Mouse (Mus musculus): ENCODE measurements around the gene Actr6. TPM values are rescaled to one million over a fixed set of nuclear protein-coding genes. Genes with fewer than 3 reads are reported as not detected.

The Actr6 gene
- polyA plus RNA-seq, 1 experiment from 2014 or later: 29.6 TPM

DNA sequence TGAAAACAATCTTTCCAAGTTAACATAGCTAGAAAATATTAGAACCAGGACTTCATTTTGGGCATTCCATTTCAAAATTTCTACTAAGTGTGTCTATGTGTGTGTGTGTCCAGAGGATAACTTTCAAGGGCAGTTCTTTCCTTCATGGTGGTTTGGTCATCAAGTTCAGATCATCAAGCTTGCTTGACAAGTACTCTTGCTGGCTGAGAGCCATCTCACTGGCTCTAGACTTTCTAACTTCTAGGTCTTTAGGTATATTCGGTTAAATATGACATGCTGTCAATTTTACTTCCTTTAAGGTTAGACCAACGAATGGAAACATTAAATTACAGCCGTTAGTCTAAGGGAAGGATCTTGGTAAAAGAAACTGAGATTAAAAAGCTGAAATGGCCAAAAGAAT is 12.2 kb upstream of the Actr6 start:
- Histone ChIP-seq H3K36me3 (ENCODE audit: control insufficient read depth, insufficient read depth, low read length) (no peaks in the 10 kb centered on the region), H3K27ac (ENCODE audit: low read depth, low read length) (no peak overlapping the region), H3K27me3 (ENCODE audit: control insufficient read depth, insufficient read depth, low read length) (no peaks in the 10 kb centered on the region), H3K9ac (ENCODE audit: low read depth, low read length) (no peak overlapping the region), H3K4me3 (ENCODE audit: low read depth, low read length) (peak overlapping the region; percentile 93), H3K4me2 (peak overlapping the region; percentile 60), H3K4me1 (ENCODE audit: control insufficient read depth, insufficient read depth, low read length) (no peaks in the 10 kb centered on the region), H3K9me3 (replicated peaks; ENCODE audit: control insufficient read depth, low read length) (no peaks in the 10 kb centered on the region)
- WGBS (ENCODE audit: insufficient replicate concordance): 24% methylated on average over 3 of the region's 3 CpGs
- no peak for ATAC-seq (replicated peaks; ENCODE audit: insufficient number of reproducible peaks, low FRiP score, low TSS enrichment)

DNA sequence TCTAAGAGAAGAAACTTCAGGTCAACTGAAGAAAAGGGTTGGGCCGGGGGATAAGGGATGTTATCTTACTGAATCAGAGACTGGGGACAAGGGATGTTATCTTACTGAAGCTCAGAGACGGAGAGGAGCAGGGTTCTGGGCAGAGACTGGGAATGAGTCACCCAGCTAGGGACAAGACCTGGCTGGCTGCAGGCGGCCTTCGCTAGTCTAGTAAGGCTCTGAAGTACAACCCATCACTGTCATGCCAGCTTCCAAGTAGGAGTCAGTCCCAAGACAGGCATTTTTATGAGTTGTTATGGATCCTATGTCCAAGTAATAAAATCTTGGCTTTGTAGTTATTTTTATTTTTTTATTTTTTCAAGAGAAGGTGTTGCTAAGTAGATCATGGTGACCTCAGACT is 11.2 kb upstream of the Actr6 start:
- Histone ChIP-seq H3K27ac (ENCODE audit: low read depth, low read length) (no peak overlapping the region), H3K27me3 (ENCODE audit: control insufficient read depth, insufficient read depth, low read length) (no peaks in the 10 kb centered on the region), H3K9ac (ENCODE audit: low read depth, low read length) (no peak overlapping the region), H3K36me3 (ENCODE audit: control insufficient read depth, insufficient read depth, low read length) (no peaks in the 10 kb centered on the region), H3K4me2 (no peak overlapping the region), H3K4me1 (ENCODE audit: control insufficient read depth, insufficient read depth, low read length) (no peaks in the 10 kb centered on the region), H3K9me3 (replicated peaks; ENCODE audit: control insufficient read depth, low read length) (no peaks in the 10 kb centered on the region), H3K4me3 (ENCODE audit: low read depth, low read length) (no peak overlapping the region)
- WGBS (ENCODE audit: insufficient replicate concordance): 72% methylated on average over 4 of the region's 4 CpGs
- no peak for ATAC-seq (replicated peaks; ENCODE audit: insufficient number of reproducible peaks, low FRiP score, low TSS enrichment)

DNA sequence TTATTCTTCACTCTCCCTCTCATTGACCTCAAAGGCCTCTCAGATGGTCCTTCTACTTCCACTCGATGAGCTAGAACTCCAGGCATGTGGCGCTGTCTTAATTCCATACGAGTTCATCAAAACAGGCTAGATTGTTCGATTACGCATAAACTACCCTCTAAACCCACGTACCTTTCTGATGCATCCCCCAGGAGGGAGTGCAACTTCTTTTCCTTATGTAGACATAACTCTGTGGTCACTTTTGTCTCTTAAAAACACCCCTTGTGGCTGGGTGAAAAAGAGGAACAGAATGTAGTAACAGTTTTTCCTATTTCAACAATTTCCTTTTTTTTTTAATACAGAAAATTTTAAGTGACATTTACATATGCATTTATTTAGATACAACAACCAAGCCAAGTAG is 8.9 kb upstream of the Actr6 start:
- Histone ChIP-seq H3K4me2 (no peak overlapping the region), H3K27ac (ENCODE audit: low read depth, low read length) (no peak overlapping the region), H3K9me3 (replicated peaks; ENCODE audit: control insufficient read depth, low read length) (no peaks in the 10 kb centered on the region), H3K4me1 (ENCODE audit: control insufficient read depth, insufficient read depth, low read length) (no peaks in the 10 kb centered on the region), H3K4me3 (ENCODE audit: low read depth, low read length) (no peak overlapping the region), H3K36me3 (ENCODE audit: control insufficient read depth, insufficient read depth, low read length) (no peaks in the 10 kb centered on the region), H3K27me3 (ENCODE audit: control insufficient read depth, insufficient read depth, low read length) (no peaks in the 10 kb centered on the region), H3K9ac (ENCODE audit: low read depth, low read length) (no peak overlapping the region)
- WGBS (ENCODE audit: insufficient replicate concordance): 79% methylated on average over 6 of the region's 6 CpGs
- ATAC-seq (replicated peaks; ENCODE audit: insufficient number of reproducible peaks, low FRiP score, low TSS enrichment): no peak

DNA sequence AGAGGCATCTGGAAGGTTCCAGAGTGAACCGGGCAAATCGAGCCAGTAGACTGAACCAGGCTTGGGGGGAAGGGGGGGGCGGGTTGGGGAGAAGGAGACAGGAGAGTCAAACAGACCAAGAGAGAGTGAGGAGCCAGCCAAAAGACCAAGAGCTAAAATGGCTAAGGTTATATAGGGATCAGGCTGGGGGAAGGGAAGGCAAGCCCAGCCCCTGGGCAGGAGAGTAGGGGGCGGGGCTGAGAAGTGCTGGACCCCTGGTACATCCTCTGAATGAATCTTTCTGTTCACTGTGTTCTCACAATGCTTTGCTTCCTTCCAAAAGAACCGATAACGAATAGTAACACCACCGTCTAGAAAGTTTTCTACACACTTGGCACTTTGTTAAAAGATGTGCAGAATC is 7.6 kb upstream of the Actr6 start:
- Histone ChIP-seq H3K27ac (ENCODE audit: low read depth, low read length) (no peak overlapping the region), H3K36me3 (ENCODE audit: control insufficient read depth, insufficient read depth, low read length) (no peaks in the 10 kb centered on the region), H3K4me2 (no peak overlapping the region), H3K9me3 (replicated peaks; ENCODE audit: control insufficient read depth, low read length) (no peaks in the 10 kb centered on the region), H3K4me1 (ENCODE audit: control insufficient read depth, insufficient read depth, low read length) (no peaks in the 10 kb centered on the region), H3K4me3 (ENCODE audit: low read depth, low read length) (no peak overlapping the region), H3K9ac (ENCODE audit: low read depth, low read length) (no peak overlapping the region), H3K27me3 (ENCODE audit: control insufficient read depth, insufficient read depth, low read length) (no peaks in the 10 kb centered on the region)
- 54% methylated on average over 7 of the region's 7 CpGs for WGBS (ENCODE audit: insufficient replicate concordance)
- ATAC-seq (replicated peaks; ENCODE audit: insufficient number of reproducible peaks, low FRiP score, low TSS enrichment): no peak

DNA sequence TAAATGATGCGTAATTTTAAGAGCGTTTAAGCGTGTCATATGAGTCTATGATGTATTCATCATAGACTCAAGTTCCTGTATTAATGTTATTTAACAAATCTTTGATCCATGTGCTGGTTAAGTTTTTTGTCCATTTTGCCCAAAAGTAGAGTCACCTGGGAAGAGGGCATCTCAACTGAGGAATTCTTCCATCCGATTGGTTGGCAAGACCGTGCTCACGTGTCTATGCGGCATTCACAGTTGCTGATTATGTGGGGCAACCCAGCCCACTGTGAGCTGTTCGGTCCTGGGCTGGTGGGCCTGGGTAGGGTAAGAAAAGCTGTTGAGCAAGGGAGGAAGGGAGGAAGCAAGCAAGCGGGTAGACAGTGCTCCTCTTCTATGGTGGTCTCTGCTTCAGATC is 6.3 kb upstream of the Actr6 start:
- H3K9ac ChIP-seq (ENCODE audit: low read depth, low read length): no peak overlapping the region
- H3K27me3 ChIP-seq (ENCODE audit: control insufficient read depth, insufficient read depth, low read length): no peaks in the 10 kb centered on the region
- H3K4me2 ChIP-seq: no peak overlapping the region
- no peak for ATAC-seq (replicated peaks; ENCODE audit: insufficient number of reproducible peaks, low FRiP score, low TSS enrichment)
- H3K9me3 ChIP-seq (replicated peaks; ENCODE audit: control insufficient read depth, low read length): no peaks in the 10 kb centered on the region
- H3K4me3 ChIP-seq (ENCODE audit: low read depth, low read length): no peak overlapping the region
- no peak overlapping the region for H3K27ac ChIP-seq (ENCODE audit: low read depth, low read length)
- 82% methylated on average over 9 of the region's 9 CpGs for WGBS (ENCODE audit: insufficient replicate concordance)
- no peaks in the 10 kb centered on the region for H3K4me1 ChIP-seq (ENCODE audit: control insufficient read depth, insufficient read depth, low read length)
- H3K36me3 ChIP-seq (ENCODE audit: control insufficient read depth, insufficient read depth, low read length): no peaks in the 10 kb centered on the region

DNA sequence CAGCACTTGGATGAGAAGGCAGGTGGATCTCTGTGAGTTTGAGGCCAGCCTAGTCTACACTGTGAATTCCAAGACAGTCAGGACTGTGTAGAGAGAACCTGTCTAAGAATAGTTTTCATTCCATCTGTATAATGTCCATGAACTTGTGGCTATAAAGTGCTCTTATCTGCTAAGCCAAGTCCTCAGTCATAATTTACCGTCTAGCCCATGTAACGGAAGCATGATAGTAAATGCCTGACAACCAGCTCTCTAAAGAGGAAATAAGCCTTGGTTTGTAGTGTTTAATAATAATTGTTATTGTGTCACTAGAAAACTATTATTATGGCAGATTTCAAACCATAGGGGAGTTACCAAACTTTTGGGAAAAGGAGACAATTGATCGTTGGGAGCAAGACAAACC is 5.8 kb upstream of the Actr6 start:
- no peak overlapping the region for H3K4me2 ChIP-seq
- ATAC-seq (replicated peaks; ENCODE audit: insufficient number of reproducible peaks, low FRiP score, low TSS enrichment): no peak
- H3K36me3 ChIP-seq (ENCODE audit: control insufficient read depth, insufficient read depth, low read length): no peaks in the 10 kb centered on the region
- no peaks in the 10 kb centered on the region for H3K27me3 ChIP-seq (ENCODE audit: control insufficient read depth, insufficient read depth, low read length)
- H3K27ac ChIP-seq (ENCODE audit: low read depth, low read length): no peak overlapping the region
- no peak overlapping the region for H3K9ac ChIP-seq (ENCODE audit: low read depth, low read length)
- WGBS (ENCODE audit: insufficient replicate concordance): 82% methylated on average over 3 of the region's 3 CpGs
- H3K9me3 ChIP-seq (replicated peaks; ENCODE audit: control insufficient read depth, low read length): no peaks in the 10 kb centered on the region
- no peaks in the 10 kb centered on the region for H3K4me1 ChIP-seq (ENCODE audit: control insufficient read depth, insufficient read depth, low read length)
- H3K4me3 ChIP-seq (ENCODE audit: low read depth, low read length): no peak overlapping the region

DNA sequence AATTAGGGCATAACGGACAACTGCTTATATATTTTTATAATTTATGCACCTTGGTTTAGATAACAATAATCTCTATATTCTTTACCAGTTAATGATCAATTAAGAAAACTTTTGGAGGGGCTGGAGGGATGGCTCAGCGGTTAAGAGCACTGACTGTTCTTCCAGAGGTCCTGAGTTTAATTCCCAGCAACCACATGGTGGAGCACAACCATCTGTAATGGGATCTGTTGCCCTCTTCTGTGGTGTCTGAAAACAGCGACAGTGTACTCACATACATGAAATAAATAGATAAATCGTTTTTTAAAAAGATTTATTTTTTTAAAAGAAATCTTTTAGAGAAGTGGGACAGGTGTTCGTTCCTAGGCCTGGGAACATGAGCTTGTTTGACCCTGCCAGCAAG is 5.0 kb upstream of the Actr6 start:
- no peaks in the 10 kb centered on the region for H3K9me3 ChIP-seq (replicated peaks; ENCODE audit: control insufficient read depth, low read length)
- no peak overlapping the region for H3K4me2 ChIP-seq
- no peaks in the 10 kb centered on the region for H3K4me1 ChIP-seq (ENCODE audit: control insufficient read depth, insufficient read depth, low read length)
- no peak overlapping the region for H3K9ac ChIP-seq (ENCODE audit: low read depth, low read length)
- no peak overlapping the region for H3K27ac ChIP-seq (ENCODE audit: low read depth, low read length)
- ATAC-seq (replicated peaks; ENCODE audit: insufficient number of reproducible peaks, low FRiP score, low TSS enrichment): no peak
- 39% methylated on average over 5 of the region's 5 CpGs for WGBS (ENCODE audit: insufficient replicate concordance)
- no peaks in the 10 kb centered on the region for H3K36me3 ChIP-seq (ENCODE audit: control insufficient read depth, insufficient read depth, low read length)
- no peak overlapping the region for H3K4me3 ChIP-seq (ENCODE audit: low read depth, low read length)
- H3K27me3 ChIP-seq (ENCODE audit: control insufficient read depth, insufficient read depth, low read length): no peaks in the 10 kb centered on the region

DNA sequence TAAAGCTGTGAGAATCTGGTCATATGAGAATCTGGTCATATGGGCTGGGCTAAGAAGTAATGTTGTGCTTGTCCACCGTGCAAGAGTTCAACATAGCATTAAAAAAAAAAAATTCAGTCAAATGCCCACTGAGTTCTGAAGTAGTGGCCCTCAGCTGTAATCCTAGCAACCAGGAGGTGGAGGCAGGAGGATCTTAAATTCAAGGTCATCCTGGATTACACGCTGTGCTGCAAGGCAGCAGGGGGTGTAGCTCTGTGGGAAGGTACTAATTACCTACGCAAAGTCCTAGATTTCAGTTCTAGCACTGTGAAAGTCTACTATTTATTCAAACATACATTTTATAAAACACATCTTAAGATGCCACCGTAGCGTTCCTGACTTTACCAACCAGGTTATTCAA is 754 bp downstream of the Actr6 start:
- WGBS (ENCODE audit: insufficient replicate concordance): 10% methylated on average over 5 of the region's 5 CpGs
- Histone ChIP-seq H3K9ac (ENCODE audit: low read depth, low read length) (peak overlapping the region; percentile 75), H3K36me3 (ENCODE audit: control insufficient read depth, insufficient read depth, low read length) (no peaks in the 10 kb centered on the region), H3K4me2 (peak overlapping the region; percentile 88), H3K27me3 (ENCODE audit: control insufficient read depth, insufficient read depth, low read length) (no peaks in the 10 kb centered on the region), H3K4me3 (ENCODE audit: low read depth, low read length) (peak overlapping the region; percentile 75), H3K9me3 (replicated peaks; ENCODE audit: control insufficient read depth, low read length) (no peaks in the 10 kb centered on the region), H3K27ac (ENCODE audit: low read depth, low read length) (no peak overlapping the region), H3K4me1 (ENCODE audit: control insufficient read depth, insufficient read depth, low read length) (peaks cover 5% of the 10 kb centered on the region; the same call in 1 of the 2 replicates)
- no peak for ATAC-seq (replicated peaks; ENCODE audit: insufficient number of reproducible peaks, low FRiP score, low TSS enrichment)

DNA sequence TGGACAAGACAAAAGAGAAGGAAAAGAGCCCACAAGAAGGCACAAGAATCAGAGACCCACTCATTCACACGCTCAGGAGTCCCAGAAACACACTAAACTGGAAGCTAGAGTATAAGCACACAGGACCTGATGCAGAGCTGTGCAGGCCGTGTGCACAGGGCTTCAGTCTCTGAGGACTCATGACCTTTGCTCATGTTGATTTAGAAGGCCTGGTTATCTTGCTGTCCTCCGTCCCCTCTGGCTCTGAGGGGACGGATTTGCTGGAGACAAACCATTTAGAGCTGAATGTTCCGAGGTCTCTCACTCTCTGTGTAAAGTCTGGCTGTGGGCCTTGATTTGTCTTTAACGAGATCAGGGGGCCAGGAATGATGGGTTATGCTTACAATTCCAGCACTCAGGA is 1.7 kb downstream of the Actr6 start:
- Histone ChIP-seq H3K4me2 (no peak overlapping the region), H3K4me3 (ENCODE audit: low read depth, low read length) (no peak overlapping the region), H3K27ac (ENCODE audit: low read depth, low read length) (no peak overlapping the region), H3K27me3 (ENCODE audit: control insufficient read depth, insufficient read depth, low read length) (no peaks in the 10 kb centered on the region), H3K9me3 (replicated peaks; ENCODE audit: control insufficient read depth, low read length) (no peaks in the 10 kb centered on the region), H3K4me1 (ENCODE audit: control insufficient read depth, insufficient read depth, low read length) (peaks cover 5% of the 10 kb centered on the region; the same call in 1 of the 2 replicates), H3K9ac (ENCODE audit: low read depth, low read length) (no peak overlapping the region), H3K36me3 (ENCODE audit: control insufficient read depth, insufficient read depth, low read length) (no peaks in the 10 kb centered on the region; the same call in 1 of the 2 replicates)
- WGBS (ENCODE audit: insufficient replicate concordance): 81% methylated on average over 6 of the region's 6 CpGs
- no peak for ATAC-seq (replicated peaks; ENCODE audit: insufficient number of reproducible peaks, low FRiP score, low TSS enrichment)

All from heart, embryonic 11.5 days (tissue).